Mouse (Mus musculus) CD4-positive helper T cell, adult 2 months (primary cell): ENCODE data around the gene Olfr392.

Source experiments
- DNase-seq: peaks from one replicate; pipeline ENCODE4 v3.0.0-alpha.2; 2012; ENCODE audit warnings: low read depth, missing footprints, low spot score

Gene Olfr392

DNA sequence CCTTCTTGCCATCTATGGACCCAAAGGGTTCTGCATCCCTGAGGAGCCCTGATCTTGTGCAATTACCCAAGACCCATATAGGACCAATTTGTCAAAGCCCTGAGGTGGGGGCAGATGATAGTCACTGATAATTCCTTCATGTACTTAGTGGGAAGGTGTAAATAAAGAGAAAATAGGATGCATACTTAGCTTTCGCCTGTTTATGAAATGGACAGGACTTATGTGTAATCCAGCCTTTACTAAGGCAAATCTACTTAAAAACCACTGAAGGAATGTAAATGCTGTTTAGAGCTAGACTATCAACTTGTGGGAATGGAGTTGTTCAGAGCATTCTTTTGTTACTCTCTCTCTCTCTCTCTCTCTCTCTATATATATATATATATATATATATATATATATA, at the start of gene Olfr392:
TSS of gene Olfr392 (minus strand) at position 101 of the 400 bp plus-strand sequence.
- DNase-seq = no peak

DNA sequence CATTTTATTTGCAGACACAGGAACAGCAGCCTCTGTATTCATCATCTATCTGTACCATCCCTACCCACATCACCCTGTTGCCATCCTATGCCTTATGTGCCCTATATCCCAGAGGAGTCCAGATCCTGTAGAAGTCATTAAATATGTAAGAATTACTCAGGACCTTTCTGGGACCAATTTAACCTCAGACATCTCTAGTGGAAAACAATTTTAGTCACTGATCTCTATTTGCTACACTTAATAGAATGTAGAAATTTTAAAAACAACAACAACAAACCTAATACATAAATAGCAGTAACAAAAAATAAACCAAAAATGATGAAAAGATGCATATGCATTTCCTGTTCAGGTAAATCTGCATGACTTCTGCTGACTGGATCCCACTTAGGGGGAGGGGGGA, 34.5 kb upstream of the Olfr392 start, which contains the start of gene Olfr393:
TSS of gene Olfr393 (minus strand) at position 101 of the 400 bp plus-strand sequence.
- no peak for DNase-seq

DNA sequence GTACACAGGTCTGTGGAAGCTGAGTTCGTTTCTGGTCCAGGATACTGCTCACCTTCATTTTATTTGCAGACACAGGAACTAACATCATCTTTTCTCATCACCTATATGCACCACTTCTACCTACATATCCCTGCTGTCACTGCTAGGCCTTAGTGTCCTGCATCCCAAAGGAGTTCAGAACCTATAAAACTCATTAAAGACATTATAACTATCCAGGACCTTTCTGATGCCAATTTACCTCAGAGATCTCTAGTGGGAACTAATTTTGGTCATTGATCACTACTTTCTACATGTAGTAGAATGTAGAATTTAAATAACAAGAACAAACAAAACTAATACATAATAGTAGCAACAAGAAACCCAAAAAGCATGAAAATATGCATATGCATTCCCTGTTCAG, 13.9 kb downstream of the Olfr392 start, which contains the start of gene Olfr391-ps:
TSS of gene Olfr391-ps (minus strand) at position 101 of the 400 bp plus-strand sequence.
- no peak for DNase-seq

DNA sequence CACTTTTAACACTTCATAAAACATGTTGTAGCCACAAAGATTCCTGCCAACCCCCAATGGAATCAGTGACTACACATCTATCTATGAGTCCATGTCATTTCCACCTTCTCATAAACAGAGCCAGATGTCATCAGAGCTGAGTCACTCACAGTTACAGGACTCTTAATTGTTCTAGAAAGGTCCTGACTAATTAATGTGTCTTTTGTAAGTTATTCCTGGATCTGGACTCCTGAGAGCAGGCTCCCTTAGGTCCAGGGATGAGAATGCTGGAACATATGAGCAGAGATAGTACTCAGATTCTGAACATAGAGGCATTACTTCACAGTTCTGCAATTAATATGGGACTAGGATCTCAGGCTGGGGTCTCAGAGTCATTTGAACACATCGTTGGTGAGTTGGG, 34.2 kb downstream of the Olfr392 start, which contains the start of gene Olfr390:
TSS of gene Olfr390 (plus strand) at position 301 of the 400 bp plus-strand sequence.
- no peak for DNase-seq

DNA sequence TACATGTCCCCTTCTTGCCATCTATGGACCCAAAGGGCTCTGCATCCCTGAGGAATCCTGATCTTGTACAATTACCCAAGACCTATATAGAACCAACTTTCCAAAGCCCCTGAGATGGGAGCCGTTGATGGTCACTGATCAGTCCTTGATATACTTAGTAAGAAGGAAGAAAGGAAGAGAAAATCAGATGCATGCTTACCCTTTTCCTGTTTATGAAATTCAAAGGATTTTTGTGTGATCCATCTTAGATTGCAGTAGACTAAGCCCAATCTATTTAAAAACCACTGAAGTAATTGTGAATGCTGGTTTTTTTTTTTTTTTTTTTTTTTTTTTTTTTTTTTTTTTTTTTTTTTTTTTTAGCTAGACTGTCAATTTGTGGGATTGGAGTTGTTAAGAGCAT, 36.2 kb downstream of the Olfr392 start, which contains the start of gene Olfr389:
TSS of gene Olfr389 (minus strand) at position 101 of the 400 bp plus-strand sequence.
- DNase-seq = no peak
